Mouse (Mus musculus): ENCODE data around the gene Sorbs1.

The Sorbs1 gene

GRCm38 (mm10) chr19:40346232-40346844 lies 167.2 kb downstream of the Sorbs1 start:
- no peak for DNase-seq (ENCODE audit: low read depth, low spot score)

- DNase-seq (ENCODE audit: low read depth, low spot score), result peak; percentile 68
Observed at GRCm38 (mm10) chr19:40345684-40346083, 167.9 kb downstream of the Sorbs1 start.

- DNase-seq (ENCODE audit: low read depth, low spot score), result peak; percentile 72
Observed at GRCm38 (mm10) chr19:40343018-40343417, 170.6 kb downstream of the Sorbs1 start.

GRCm38 (mm10) chr19:40341141-40341540 lies 172.4 kb downstream of the Sorbs1 start:
- no peak for DNase-seq (ENCODE audit: low read depth, low spot score)

- DNase-seq (ENCODE audit: low read depth, low spot score), result no peak
Observed at GRCm38 (mm10) chr19:40336694-40337093, 176.9 kb downstream of the Sorbs1 start.

- DNase-seq (ENCODE audit: low read depth, low spot score), result no peak
Observed at GRCm38 (mm10) chr19:40333905-40334304, 179.7 kb downstream of the Sorbs1 start.

- no peak for DNase-seq (ENCODE audit: low read depth, low spot score)
Observed at GRCm38 (mm10) chr19:40333081-40333480, 180.5 kb downstream of the Sorbs1 start.

- no peak for DNase-seq (ENCODE audit: low read depth, low spot score)
Observed at GRCm38 (mm10) chr19:40332303-40332702, 181.3 kb downstream of the Sorbs1 start.

GRCm38 (mm10) chr19:40331846-40332245 lies 181.7 kb downstream of the Sorbs1 start:
- DNase-seq (ENCODE audit: low read depth, low spot score), result peak; percentile 27

GRCm38 (mm10) chr19:40326126-40326525 lies 187.5 kb downstream of the Sorbs1 start:
- no peak for DNase-seq (ENCODE audit: low read depth, low spot score)

- DNase-seq (ENCODE audit: low read depth, low spot score), result no peak
Observed at GRCm38 (mm10) chr19:40325381-40325780, 188.2 kb downstream of the Sorbs1 start.

- no peak for DNase-seq (ENCODE audit: low read depth, low spot score)
Observed at GRCm38 (mm10) chr19:40322226-40322625, 191.4 kb downstream of the Sorbs1 start.

- DNase-seq (ENCODE audit: low read depth, low spot score), result no peak
Observed at GRCm38 (mm10) chr19:40319199-40319598, 194.4 kb downstream of the Sorbs1 start.

- no peak for DNase-seq (ENCODE audit: low read depth, low spot score)
Observed at GRCm38 (mm10) chr19:40318511-40318910, 195.1 kb downstream of the Sorbs1 start.

GRCm38 (mm10) chr19:40317001-40317400 lies 196.6 kb downstream of the Sorbs1 start:
- DNase-seq (ENCODE audit: low read depth, low spot score), result no peak

- DNase-seq (ENCODE audit: low read depth, low spot score), result no peak
Observed at GRCm38 (mm10) chr19:40314252-40314651, 199.3 kb downstream of the Sorbs1 start.

- DNase-seq (ENCODE audit: low read depth, low spot score), result no peak
Observed at GRCm38 (mm10) chr19:40311631-40312030, 201.9 kb downstream of the Sorbs1 start.

- DNase-seq (ENCODE audit: low read depth, low spot score), result no peak
Observed at GRCm38 (mm10) chr19:40310410-40311130, 203.0 kb downstream of the Sorbs1 start.

GRCm38 (mm10) chr19:40309911-40310310 lies 203.7 kb downstream of the Sorbs1 start:
- DNase-seq (ENCODE audit: low read depth, low spot score), result no peak

GRCm38 (mm10) chr19:40307550-40307949 lies 206.0 kb downstream of the Sorbs1 start:
- DNase-seq (ENCODE audit: low read depth, low spot score), result peak; percentile 62

GRCm38 (mm10) chr19:40306631-40307030 lies 206.9 kb downstream of the Sorbs1 start:
- no peak for DNase-seq (ENCODE audit: low read depth, low spot score)

- no peak for DNase-seq (ENCODE audit: low read depth, low spot score)
Observed at GRCm38 (mm10) chr19:40305456-40305855, 208.1 kb downstream of the Sorbs1 start.

- peak; percentile 51 for DNase-seq (ENCODE audit: low read depth, low spot score)
Observed at GRCm38 (mm10) chr19:40302916-40303315, 210.7 kb downstream of the Sorbs1 start.
